Mouse (Mus musculus): ENCODE results near the gene Rab11fip5. TPM values are rescaled to one million over a fixed set of nuclear protein-coding genes. Genes with fewer than 3 reads are reported as not detected.

Rab11fip5 gene
- polyA plus RNA-seq, 1 experiment from 2014 or later, result 14.1 TPM

- Histone ChIP-seq H3K9me3 (no peaks in the 10 kb centered on the region), H3K27ac (no peak overlapping the region), H3K4me1 (peaks cover 4% of the 10 kb centered on the region; the same call in 1 of the 2 replicates), H3K4me2 (no peak overlapping the region), H3K4me3 (no peak overlapping the region), H3K9ac (no peak overlapping the region), H3K27me3 (no peaks in the 10 kb centered on the region), H3K36me3 (no peaks in the 10 kb centered on the region)
- 72% methylated on average over 7 of the region's 7 CpGs for WGBS
- ATAC-seq (ENCODE audit: borderline replicate concordance, extremely low read depth, low FRiP score, low TSS enrichment), result no peak
These were observed 78.9 kb downstream of the Rab11fip5 start for GRCm38 (mm10) chr6:85295384-85296167.

GRCm38 (mm10) chr6:85294004-85294379 is 80.4 kb downstream of the Rab11fip5 start:
- ATAC-seq (ENCODE audit: borderline replicate concordance, extremely low read depth, low FRiP score, low TSS enrichment), result no peak
- Histone ChIP-seq H3K4me1 (peaks cover 4% of the 10 kb centered on the region; the same call in 1 of the 2 replicates), H3K4me2 (no peak overlapping the region), H3K27ac (no peak overlapping the region), H3K36me3 (no peaks in the 10 kb centered on the region), H3K9ac (no peak overlapping the region), H3K4me3 (no peak overlapping the region), H3K27me3 (no peaks in the 10 kb centered on the region), H3K9me3 (no peaks in the 10 kb centered on the region)
- 78% methylated on average over 5 of the region's 5 CpGs for WGBS

GRCm38 (mm10) chr6:85293255-85294003 is 81.0 kb downstream of the Rab11fip5 start:
- H3K27me3 ChIP-seq, result no peaks in the 10 kb centered on the region
- H3K27ac ChIP-seq, result no peak overlapping the region
- no peak overlapping the region for H3K4me2 ChIP-seq
- peaks cover 4% of the 10 kb centered on the region; the same call in 1 of the 2 replicates for H3K4me1 ChIP-seq
- WGBS, result 57% methylated on average over 10 of the region's 10 CpGs
- H3K4me3 ChIP-seq, result no peak overlapping the region
- H3K9ac ChIP-seq, result no peak overlapping the region
- ATAC-seq (ENCODE audit: borderline replicate concordance, extremely low read depth, low FRiP score, low TSS enrichment), result no peak
- no peaks in the 10 kb centered on the region for H3K9me3 ChIP-seq
- no peaks in the 10 kb centered on the region for H3K36me3 ChIP-seq

- ATAC-seq (ENCODE audit: borderline replicate concordance, extremely low read depth, low FRiP score, low TSS enrichment), result no peak
- no peak overlapping the region for H3K27ac ChIP-seq
- H3K4me1 ChIP-seq, result peaks cover 4% of the 10 kb centered on the region; the same call in 1 of the 2 replicates
- H3K36me3 ChIP-seq, result no peaks in the 10 kb centered on the region
- no peak overlapping the region for H3K9ac ChIP-seq
- no peaks in the 10 kb centered on the region for H3K27me3 ChIP-seq
- no peak overlapping the region for H3K4me2 ChIP-seq
- 67% methylated on average over 16 of the region's 16 CpGs for WGBS
- no peak overlapping the region for H3K4me3 ChIP-seq
- no peaks in the 10 kb centered on the region for H3K9me3 ChIP-seq
These were observed 83.3 kb downstream of the Rab11fip5 start for GRCm38 (mm10) chr6:85290869-85291824.

GRCm38 (mm10) chr6:85288193-85288857 is 86.1 kb downstream of the Rab11fip5 start:
- no peak overlapping the region for H3K4me3 ChIP-seq
- H3K27ac ChIP-seq, result no peak overlapping the region
- H3K4me1 ChIP-seq, result no peaks in the 10 kb centered on the region
- no peak overlapping the region for H3K4me2 ChIP-seq
- no peaks in the 10 kb centered on the region for H3K9me3 ChIP-seq
- no peak overlapping the region for H3K9ac ChIP-seq
- ATAC-seq (ENCODE audit: borderline replicate concordance, extremely low read depth, low FRiP score, low TSS enrichment), result no peak
- H3K27me3 ChIP-seq, result no peaks in the 10 kb centered on the region
- WGBS, result 69% methylated on average over 4 of the region's 4 CpGs
- no peaks in the 10 kb centered on the region for H3K36me3 ChIP-seq

DNA sequence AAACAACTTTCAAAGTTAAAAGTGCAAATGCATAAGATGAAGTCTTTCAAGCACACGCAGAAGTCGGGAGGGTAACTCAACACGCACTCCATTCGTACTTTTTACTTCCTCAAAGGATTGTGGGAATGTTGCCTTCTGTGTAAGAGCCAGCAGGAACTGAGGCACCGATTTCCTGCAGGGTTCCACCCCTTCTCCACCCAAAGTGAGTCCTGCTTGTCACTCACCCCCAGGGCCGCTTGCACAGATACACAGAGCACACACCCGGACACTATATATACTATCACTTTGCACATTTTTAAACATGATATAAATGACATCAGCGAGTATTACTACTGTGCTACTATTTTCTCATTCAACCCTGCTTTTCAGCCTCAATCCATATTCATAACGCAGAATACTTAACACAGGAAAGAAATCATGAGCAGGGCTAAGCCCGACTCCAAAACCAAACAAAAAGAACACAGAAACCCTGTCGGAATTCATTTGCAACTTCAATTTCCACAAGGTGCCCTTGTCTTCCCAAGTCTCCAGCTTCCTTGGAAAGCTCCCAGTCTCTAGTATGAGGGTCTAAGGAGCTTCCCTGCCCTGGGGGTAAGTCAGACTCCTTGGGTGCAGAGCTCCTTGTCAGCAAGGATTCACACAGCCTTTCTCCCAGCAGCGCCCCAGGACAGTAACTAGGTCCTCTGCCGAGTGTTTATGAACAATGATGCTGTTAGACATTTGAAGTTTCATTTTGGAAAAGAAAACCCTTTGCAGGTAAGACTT is 88.0 kb downstream of the Rab11fip5 start:
- Histone ChIP-seq H3K4me2 (no peak overlapping the region), H3K4me3 (no peak overlapping the region), H3K27ac (no peak overlapping the region), H3K9me3 (no peaks in the 10 kb centered on the region), H3K4me1 (no peaks in the 10 kb centered on the region), H3K36me3 (no peaks in the 10 kb centered on the region), H3K27me3 (no peaks in the 10 kb centered on the region), H3K9ac (no peak overlapping the region)
- ATAC-seq (ENCODE audit: borderline replicate concordance, extremely low read depth, low FRiP score, low TSS enrichment), result no peak
- 73% methylated on average over 13 of the region's 13 CpGs for WGBS

Small RNA genes within 50 kb of the gene (microRNA-seq; reads per million reads assigned to microRNA genes)
- gene Mir705, result not detected

Other genes with a start within 250 kb of the Rab11fip5 start
- 65.5 and 70.2 TPM in 2 replicates for gene Spr, start 236.9 kb downstream of the Rab11fip5 start, polyA plus RNA-seq (2015; fragmentation: Nextera tagmentation; extraction: Ambion mirVana)
- not detected in 2 replicates for gene Emx1, start 187.2 kb downstream of the Rab11fip5 start, polyA plus RNA-seq (2015; fragmentation: Nextera tagmentation; extraction: Ambion mirVana)
- 7.7 TPM in 2 replicates for gene Sfxn5, start 41.2 kb downstream of the Rab11fip5 start, polyA plus RNA-seq (2015; fragmentation: Nextera tagmentation; extraction: Ambion mirVana)
- gene Noto, start 49.3 kb upstream of the Rab11fip5 start, polyA plus RNA-seq (2015; fragmentation: Nextera tagmentation; extraction: Ambion mirVana), result 0.47 and 0.78 TPM in 2 replicates
- gene Smyd5, start 57.4 kb upstream of the Rab11fip5 start, polyA plus RNA-seq (2015; fragmentation: Nextera tagmentation; extraction: Ambion mirVana), result 62.6 and 64.0 TPM in 2 replicates
- gene Cct7, start 76.9 kb upstream of the Rab11fip5 start, polyA plus RNA-seq (2015; fragmentation: Nextera tagmentation; extraction: Ambion mirVana), result 502 and 506 TPM in 2 replicates
- gene Pradc1, start 77.3 kb upstream of the Rab11fip5 start, polyA plus RNA-seq (2015; fragmentation: Nextera tagmentation; extraction: Ambion mirVana), result 46.0 and 46.7 TPM in 2 replicates
- gene Fbxo41, start 128.4 kb upstream of the Rab11fip5 start, polyA plus RNA-seq (2015; fragmentation: Nextera tagmentation; extraction: Ambion mirVana), result 0.06 and 0.16 TPM in 2 replicates
- gene Egr4, start 139.0 kb upstream of the Rab11fip5 start, polyA plus RNA-seq (2015; fragmentation: Nextera tagmentation; extraction: Ambion mirVana), result not detected in 2 replicates
- gene Alms1, start 212.9 kb upstream of the Rab11fip5 start, polyA plus RNA-seq (2015; fragmentation: Nextera tagmentation; extraction: Ambion mirVana), result 5.0 and 5.4 TPM in 2 replicates